In genomic region chr11:67921827-67922754, GRCm38 (mm10) we compare ENCODE assay signal across 9 mouse cellular contexts. TPM values are rescaled to one million over a fixed set of nuclear protein-coding genes. Genes with fewer than 3 reads are reported as not detected.
DNase-seq lines count a peak whose midpoint lies in the region; TF ChIP-seq lines count a peak whose summit lies in the region.
"Had no signal": no experiment of that assay in that cellular context is flagged by ENCODE, and none has a peak within 500 bp of the region (broad histone marks: within the 10 kb centered on the region; RNA-seq: fewer than 3 reads in every experiment).

TSS of gene Usp43 (minus strand) at chr11:67922153.

- DNase-seq in cerebellum, postnatal 25 days: peak; percentile 37 to 54
- no peak for DNase-seq in cerebellum, adult 9-10 months
- peak; percentile 24 for DNase-seq in embryo, embryonic 11.5 days (ENCODE audit: low read depth, low spot score)
- peak; percentile 70 for DNase-seq in heart, adult 8-10 months (ENCODE audit: low spot score)
- DNase-seq in kidney, adult 8-10 months: peak; percentile 92
- DNase-seq in lung, adult 2 months: peak; percentile 79
- DNase-seq in ovary, postnatal 10 days (ENCODE audit: low spot score): peak; percentile 20
- peak; percentile 66 to 75 for DNase-seq in urinary bladder, postnatal 36 days (ENCODE audit: low spot score in 2 of 2)

- WGBS in lung, adult 2 months: 1% methylated on average over 75 of the region's 80 CpGs

- no peak for TF ChIP-seq CTCF in lung, adult 2 months (IDR thresholded peaks at IDR 0.05; ENCODE audit: insufficient read depth, low read length)

- H3K4me1 ChIP-seq in lung, adult 2 months (ENCODE audit: control insufficient read depth, insufficient read depth, low read length): peaks cover 12% of the 10 kb centered on the region

- H3K4me3 ChIP-seq in lung, adult 2 months (replicated peaks; ENCODE audit: extremely low read depth, low read depth, low read length): peak within 1 kb of the TSS; percentile 76

- peak; percentile 23; the same call in 1 of the 2 replicates for TF ChIP-seq POLR2A in lung, adult 2 months (IDR thresholded peaks at IDR 0.05; ENCODE audit: borderline replicate concordance, extremely low read depth, low read depth, low read length)

RNA-seq across cellular contexts. Expression of gene Usp43, which starts in this region (rescaled TPM):
- 1 to 10 TPM; 1.0 to 2.0 (median 1.4) TPM for total RNA-seq in heart, adult 8-10 months (2022)
- 7.0 and 7.9 TPM in 2 replicates for polyA plus RNA-seq in lung, adult 2 months (2012; rRNA removed)
- polyA plus RNA-seq: G1E had no signal
